Mouse (Mus musculus) spleen, adult 18-20 months (tissue): ENCODE measurements around the gene Lrrn2.

ENCODE experiments used
- DNase-seq, 2 experiments: peaks; one replicate each; pipeline ENCODE4 v3.0.0; 2022; ENCODE audit warnings: mixed read lengths in 2 of 2

Gene Lrrn2

GRCm38 (mm10) chr1:132886626-132887025 lies 6.6 kb downstream of the Lrrn2 start:
- no peak for DNase-seq

- no peak for DNase-seq
Measured at GRCm38 (mm10) chr1:132888811-132889210, 8.7 kb downstream of the Lrrn2 start.

- DNase-seq = no peak
Measured at GRCm38 (mm10) chr1:132890161-132890794, 10.2 kb downstream of the Lrrn2 start.

GRCm38 (mm10) chr1:132892065-132892464 lies 12.0 kb downstream of the Lrrn2 start:
- no peak for DNase-seq

- no peak for DNase-seq
Measured at GRCm38 (mm10) chr1:132893311-132894077, 13.4 kb downstream of the Lrrn2 start.

- DNase-seq = no peak
Measured at GRCm38 (mm10) chr1:132899029-132899428, 19.0 kb downstream of the Lrrn2 start.

- no peak for DNase-seq
Measured at GRCm38 (mm10) chr1:132899626-132900025, 19.6 kb downstream of the Lrrn2 start.

- DNase-seq = no peak
Measured at GRCm38 (mm10) chr1:132900945-132901344, 20.9 kb downstream of the Lrrn2 start.

GRCm38 (mm10) chr1:132903519-132903918 lies 23.4 kb downstream of the Lrrn2 start:
- no peak for DNase-seq

GRCm38 (mm10) chr1:132909090-132909489 lies 29.0 kb downstream of the Lrrn2 start:
- DNase-seq = no peak

GRCm38 (mm10) chr1:132909951-132910350 lies 29.9 kb downstream of the Lrrn2 start:
- DNase-seq = no peak

GRCm38 (mm10) chr1:132910414-132911041 lies 30.5 kb downstream of the Lrrn2 start:
- no peak for DNase-seq

GRCm38 (mm10) chr1:132915849-132916493 lies 35.9 kb downstream of the Lrrn2 start:
- DNase-seq = no peak

GRCm38 (mm10) chr1:132917554-132917953 lies 37.5 kb downstream of the Lrrn2 start:
- DNase-seq = no peak

- DNase-seq = no peak
Measured at GRCm38 (mm10) chr1:132918117-132918680, 38.1 kb downstream of the Lrrn2 start.

- DNase-seq = no peak
Measured at GRCm38 (mm10) chr1:132919258-132919657, 39.2 kb downstream of the Lrrn2 start.

- DNase-seq = no peak
Measured at GRCm38 (mm10) chr1:132921071-132921470, 41.0 kb downstream of the Lrrn2 start.

GRCm38 (mm10) chr1:132922257-132922656 lies 42.2 kb downstream of the Lrrn2 start:
- no peak for DNase-seq

- DNase-seq = no peak
Measured at GRCm38 (mm10) chr1:132925270-132925669, 45.2 kb downstream of the Lrrn2 start.

GRCm38 (mm10) chr1:132928032-132928906 lies 48.2 kb downstream of the Lrrn2 start:
- DNase-seq = no peak

- no peak for DNase-seq
Measured at GRCm38 (mm10) chr1:132928907-132929250, 48.8 kb downstream of the Lrrn2 start.

- DNase-seq = no peak
Measured at GRCm38 (mm10) chr1:132930291-132930690, 50.2 kb downstream of the Lrrn2 start.
